Mouse (Mus musculus): ENCODE data around the gene Hdc.
"Not testable (repeated sequence)": the region's sequence is repeated elsewhere in the genome, so short reads cannot be mapped to it uniquely, and the experiment has no call there.

The Hdc gene

GRCm38 (mm10) chr2:126619249-126619704 is at the start of gene Hdc:
Gene Hdc (minus strand): TSS chr2:126619299.
- DNase-seq (ENCODE audit: low spot score in 2 of 2), result no peak

- DNase-seq (ENCODE audit: low spot score in 2 of 2), result no peak
These were observed 49.6 kb upstream of the Hdc start for GRCm38 (mm10) chr2:126668621-126669252.

GRCm38 (mm10) chr2:126665984-126666383 is 46.9 kb upstream of the Hdc start:
- no peak for DNase-seq (ENCODE audit: low spot score in 2 of 2)

GRCm38 (mm10) chr2:126663481-126663880 is 44.4 kb upstream of the Hdc start:
- no peak for DNase-seq (ENCODE audit: low spot score in 2 of 2)

GRCm38 (mm10) chr2:126652929-126653328 is 33.8 kb upstream of the Hdc start:
- no peak for DNase-seq (ENCODE audit: low spot score in 2 of 2)

- DNase-seq (ENCODE audit: low spot score in 2 of 2), result no peak
These were observed 28.7 kb upstream of the Hdc start for GRCm38 (mm10) chr2:126647762-126648161.

- DNase-seq (ENCODE audit: low spot score in 2 of 2), result no peak
These were observed 27.4 kb upstream of the Hdc start for GRCm38 (mm10) chr2:126646461-126646860.

GRCm38 (mm10) chr2:126644768-126645167 is 25.7 kb upstream of the Hdc start:
- DNase-seq (ENCODE audit: low spot score in 2 of 2), result no peak

GRCm38 (mm10) chr2:126640298-126640697 is 21.2 kb upstream of the Hdc start:
- DNase-seq (ENCODE audit: low spot score in 2 of 2), result no peak

GRCm38 (mm10) chr2:126635939-126636823 is 17.1 kb upstream of the Hdc start:
- no peak for DNase-seq (ENCODE audit: low spot score in 2 of 2)

GRCm38 (mm10) chr2:126633165-126633564 is 14.1 kb upstream of the Hdc start:
- no peak for DNase-seq (ENCODE audit: low spot score in 2 of 2)

- DNase-seq (ENCODE audit: low spot score in 2 of 2), result no peak
These were observed 9.4 kb upstream of the Hdc start for GRCm38 (mm10) chr2:126628455-126628995.

GRCm38 (mm10) chr2:126623138-126623537 is 4.0 kb upstream of the Hdc start:
- no peak for DNase-seq (ENCODE audit: low spot score in 2 of 2)

GRCm38 (mm10) chr2:126622455-126622854 is 3.4 kb upstream of the Hdc start:
- no peak for DNase-seq (ENCODE audit: low spot score in 2 of 2)

- DNase-seq (ENCODE audit: low spot score in 2 of 2), result no peak
These were observed 474 bp downstream of the Hdc start for GRCm38 (mm10) chr2:126618470-126619179.

GRCm38 (mm10) chr2:126615355-126615754 is 3.7 kb downstream of the Hdc start:
- no peak for DNase-seq (ENCODE audit: low spot score in 2 of 2)

GRCm38 (mm10) chr2:126609600-126609999 is 9.5 kb downstream of the Hdc start:
- DNase-seq (ENCODE audit: low spot score in 2 of 2), result not testable (repeated sequence)

- DNase-seq (ENCODE audit: low spot score in 2 of 2), result no peak
These were observed 11.4 kb downstream of the Hdc start for GRCm38 (mm10) chr2:126607553-126608203.

- no peak for DNase-seq (ENCODE audit: low spot score in 2 of 2)
These were observed 12.4 kb downstream of the Hdc start for GRCm38 (mm10) chr2:126606688-126607062.

GRCm38 (mm10) chr2:126606061-126606687 is 12.9 kb downstream of the Hdc start:
- peak in 1 of 2 experiments; percentile 5 for DNase-seq (ENCODE audit: low spot score in 2 of 2)

All from urinary bladder, adult 18-20 months (tissue).